Mouse (Mus musculus) retina, postnatal 1 day (tissue): ENCODE data around the gene Rdh19.
A peak's percentile ranks its signal among the peaks of the same experiment; 100 is the strongest.
"Not testable (repeated sequence)": the region's sequence is repeated elsewhere in the genome, so short reads cannot be mapped to it uniquely, and the experiment has no call there.

Experiments used
- DNase-seq: peaks from one replicate; pipeline ENCODE4 v3.0.0-alpha.2; 2012

The Rdh19 gene

DNA sequence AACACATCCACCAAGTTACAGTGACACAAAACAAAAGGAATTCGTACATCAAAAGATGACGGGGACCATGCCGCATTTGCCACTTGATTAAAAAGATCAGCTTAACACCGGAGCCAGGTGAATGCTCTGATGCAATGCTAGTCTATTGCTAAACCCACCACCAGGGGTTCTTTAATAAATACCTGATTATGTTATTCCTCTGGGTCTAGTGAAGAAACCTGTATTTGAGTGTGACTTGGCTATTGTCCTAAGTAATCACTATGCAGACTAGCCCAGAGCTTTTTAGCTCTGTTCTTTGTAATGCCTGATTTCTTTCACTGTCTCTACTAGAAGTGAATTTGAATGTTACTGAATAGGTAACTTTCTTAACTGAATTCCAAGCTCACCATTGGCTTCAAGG is 31.3 kb downstream of the Rdh19 start:
- DNase-seq, result no peak

DNA sequence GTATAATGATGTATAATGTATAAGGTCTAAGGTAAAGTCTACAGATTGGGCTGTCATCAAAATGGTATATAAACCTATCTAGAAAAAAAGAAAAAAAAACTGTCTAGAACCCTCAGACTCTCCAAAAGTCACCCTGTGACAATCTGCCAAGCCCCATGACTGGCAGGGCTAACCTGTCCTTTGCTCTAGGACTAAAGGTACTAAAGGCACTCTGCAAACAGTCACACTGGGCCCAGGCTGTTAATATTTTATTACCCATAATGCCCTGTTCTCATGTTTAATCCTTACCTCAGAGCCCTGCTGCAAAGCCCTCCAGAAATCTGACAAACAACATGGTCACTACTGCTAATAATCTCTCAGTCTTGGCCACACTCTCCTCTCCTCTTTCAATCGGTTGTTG is 36.8 kb downstream of the Rdh19 start:
- no peak for DNase-seq

DNA sequence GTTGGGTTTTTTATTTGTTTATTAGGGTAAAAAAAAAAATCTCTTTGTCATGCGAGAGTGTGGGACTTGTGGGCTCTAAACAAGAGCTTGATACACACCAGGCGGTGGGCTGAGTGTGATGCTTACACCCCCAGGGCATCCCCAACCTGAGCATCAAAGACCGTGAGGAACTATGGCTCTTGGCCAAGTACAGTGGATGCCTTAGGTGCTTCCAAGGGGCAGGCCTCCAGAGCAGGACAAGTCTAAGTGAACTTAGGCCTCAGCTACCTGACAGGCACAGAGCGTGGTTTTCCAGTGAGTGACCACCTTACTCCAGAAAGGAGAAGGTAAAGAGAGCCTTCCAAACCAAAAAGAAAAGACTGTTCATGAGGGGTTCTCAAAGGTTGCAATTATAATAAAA is 37.2 kb downstream of the Rdh19 start:
- no peak for DNase-seq

DNA sequence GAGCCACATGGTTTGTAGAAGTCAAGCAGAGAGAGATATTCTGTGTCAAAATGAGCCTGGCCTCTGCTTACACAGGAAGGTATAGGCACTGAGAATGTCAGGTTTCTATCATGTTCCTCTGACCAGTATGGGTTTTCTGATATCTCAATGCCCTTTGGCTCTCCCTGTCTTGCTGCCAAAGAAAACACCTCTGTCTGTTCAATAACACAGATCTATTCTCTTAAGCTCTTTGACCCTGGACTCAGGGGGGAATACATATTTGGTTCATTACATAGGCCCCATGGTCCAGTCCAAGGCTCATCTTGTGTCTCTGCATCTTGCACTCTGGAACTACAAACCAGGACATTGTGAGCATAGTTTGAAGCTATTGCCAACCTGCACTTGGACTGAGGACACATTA is 38.9 kb downstream of the Rdh19 start, which contains the start of gene Rdh7:
Rdh7 (minus strand) TSS at position 213 of the 400 bp plus-strand sequence.
- DNase-seq, result no peak

DNA sequence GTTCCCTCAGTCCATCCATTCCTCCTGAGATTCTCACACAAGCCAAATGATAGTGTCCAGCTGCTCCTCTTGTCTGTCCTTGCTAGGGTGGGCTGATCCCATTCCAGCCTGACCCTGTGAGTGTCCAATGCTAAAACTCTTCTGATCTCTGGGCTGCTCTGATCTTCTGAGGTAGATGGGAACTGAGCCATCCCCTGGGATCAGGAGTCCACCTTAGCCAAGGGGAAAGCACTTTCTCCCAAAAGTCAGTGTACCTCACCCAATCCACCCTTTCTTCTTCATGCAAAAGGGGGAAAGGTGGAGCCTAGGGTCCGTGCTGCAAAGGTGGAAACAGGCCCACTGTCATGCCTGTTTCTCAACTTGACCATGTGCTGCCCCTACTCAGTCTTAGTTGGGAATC is 41.8 kb downstream of the Rdh19 start:
- DNase-seq, result no peak

DNA sequence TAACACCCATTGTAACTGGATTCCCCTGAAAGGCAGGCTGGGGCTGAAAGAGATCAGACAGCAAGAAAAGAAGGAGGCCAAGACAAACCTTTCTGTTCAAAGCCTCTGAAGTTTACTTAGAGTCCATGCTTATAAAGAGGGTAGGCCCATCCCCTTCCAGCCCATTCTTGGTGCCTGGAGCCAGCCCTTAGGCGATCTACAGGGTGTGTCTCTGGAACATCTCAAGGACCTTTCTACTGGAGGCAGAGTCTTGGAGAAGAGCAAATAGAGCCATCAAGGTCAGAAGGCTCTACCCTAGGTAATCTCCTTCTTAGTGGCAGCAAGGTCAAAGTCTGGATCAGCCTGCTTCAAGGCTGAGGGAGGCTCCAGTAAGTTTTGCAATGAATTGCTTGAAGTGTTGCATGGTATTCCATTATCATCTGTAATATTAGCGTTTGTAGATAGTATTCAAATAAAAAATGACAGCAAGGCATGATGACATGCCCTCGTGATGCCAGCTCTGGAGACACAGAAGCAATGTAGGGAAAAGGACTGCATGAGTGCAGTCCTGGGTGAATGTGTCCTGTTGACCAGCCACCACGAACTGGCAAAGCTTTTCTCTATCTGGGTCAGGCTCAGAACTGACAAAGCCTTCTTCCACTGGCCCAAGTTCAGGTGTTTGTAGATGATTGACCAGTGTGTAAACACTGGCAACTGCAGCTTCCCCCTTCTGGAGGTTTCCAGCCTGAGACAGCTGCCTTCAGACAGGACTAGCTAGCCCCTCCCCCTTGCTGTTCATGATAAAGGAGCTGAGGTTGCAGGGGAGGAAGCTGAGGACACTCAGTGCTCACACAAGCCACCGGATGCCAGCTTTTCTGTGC is 43.7 kb downstream of the Rdh19 start:
- not testable (repeated sequence) for DNase-seq

DNA sequence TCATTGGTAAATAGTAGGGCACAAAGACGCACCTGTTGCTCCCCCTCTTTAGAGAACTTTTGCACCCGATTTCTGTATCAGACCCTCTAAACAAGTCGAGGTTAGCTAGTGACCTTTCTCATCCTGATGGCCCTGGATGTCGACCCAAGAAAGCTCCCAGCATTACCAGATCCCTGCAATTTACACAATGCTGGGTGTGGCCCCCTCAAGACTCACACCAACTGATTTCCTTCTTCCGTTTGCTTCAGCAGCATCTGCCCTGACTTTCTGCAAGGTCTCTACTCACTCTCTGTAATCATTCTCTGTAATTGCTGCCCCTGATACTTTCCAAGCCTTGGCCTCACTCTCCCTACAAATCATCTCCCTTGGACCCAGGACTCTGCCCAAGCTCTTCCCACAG is 47.0 kb downstream of the Rdh19 start:
- DNase-seq, result no peak

DNA sequence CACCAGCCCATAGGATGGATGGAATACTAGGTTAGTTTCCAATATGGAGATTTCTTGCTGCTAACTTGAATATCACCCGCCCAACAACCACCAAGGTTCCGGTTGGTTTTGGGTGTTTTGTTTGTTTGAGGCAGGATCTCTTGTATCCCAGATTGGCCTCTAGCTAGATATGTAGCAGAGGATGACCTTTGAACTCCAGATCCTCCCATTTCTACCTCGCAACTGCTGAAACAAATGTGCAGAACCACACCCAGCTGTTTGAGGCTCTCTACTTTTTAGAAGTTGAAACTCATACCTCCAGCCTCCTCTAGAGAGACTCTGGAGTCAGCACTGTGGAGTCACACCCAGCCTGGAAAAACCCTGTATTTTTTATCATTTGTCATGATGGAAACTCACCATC is 47.8 kb downstream of the Rdh19 start:
- no peak for DNase-seq

DNA sequence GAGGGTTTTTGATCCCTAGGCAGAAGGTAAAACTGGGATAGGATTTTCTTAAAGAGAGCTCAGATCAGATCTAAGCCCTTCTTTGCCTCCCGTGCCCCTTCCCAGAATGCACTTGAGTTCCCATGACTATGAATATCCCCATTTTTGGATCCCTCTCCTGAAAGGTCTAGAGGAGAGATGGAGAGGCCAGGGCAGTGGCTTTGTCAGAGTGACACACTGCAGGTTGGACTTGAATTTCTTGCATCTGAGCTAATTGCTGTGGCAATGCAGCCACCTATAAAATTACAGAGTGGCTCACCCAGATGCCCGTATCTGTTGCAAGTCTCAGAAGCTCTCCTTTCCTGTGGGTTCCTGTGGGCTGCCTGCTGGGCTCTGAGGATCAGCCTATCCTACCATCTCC is 48.5 kb downstream of the Rdh19 start, which contains the start of gene Sdr9c7:
Sdr9c7 (plus strand) TSS at position 301 of the 400 bp plus-strand sequence.
- DNase-seq, result no peak

DNA sequence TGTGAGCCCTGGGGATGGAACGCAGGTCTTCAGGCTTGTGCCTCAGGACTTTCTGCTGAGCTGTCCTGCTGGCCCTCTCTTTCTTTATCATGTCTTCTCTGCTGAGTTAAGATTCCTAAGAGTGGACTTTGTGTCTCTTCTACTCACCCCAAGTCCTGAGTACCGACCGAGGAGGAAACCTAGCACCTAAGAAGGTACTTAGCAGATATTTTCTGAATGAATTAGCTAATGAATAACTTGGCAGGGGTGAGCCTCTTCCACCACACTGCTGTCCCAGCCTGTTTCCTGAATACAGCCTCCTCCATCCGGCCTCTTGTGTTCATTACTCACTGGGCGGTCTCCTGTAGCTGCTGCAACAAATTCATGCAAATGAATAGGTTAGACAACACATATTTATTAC is 50.1 kb downstream of the Rdh19 start:
- no peak for DNase-seq

DNA sequence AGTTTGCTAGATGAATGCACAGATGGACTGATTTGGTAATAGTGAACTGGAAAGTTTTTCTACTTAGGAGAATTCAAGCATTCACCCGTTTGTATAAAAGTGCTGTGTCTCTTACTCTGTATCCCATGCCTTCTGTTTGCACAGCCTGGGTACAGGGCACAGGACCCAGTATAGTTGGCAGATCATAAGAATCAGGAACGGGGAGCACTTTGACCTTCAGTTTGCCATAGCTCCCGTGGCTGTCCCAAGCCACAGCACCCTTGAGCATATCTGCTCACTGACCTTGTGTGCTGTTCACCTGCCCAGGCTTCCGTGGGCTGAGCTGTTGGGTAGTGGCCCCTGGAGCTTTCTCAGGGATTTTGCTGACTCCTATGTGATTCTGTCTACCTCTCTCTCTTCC is 52.0 kb downstream of the Rdh19 start:
- no peak for DNase-seq

DNA sequence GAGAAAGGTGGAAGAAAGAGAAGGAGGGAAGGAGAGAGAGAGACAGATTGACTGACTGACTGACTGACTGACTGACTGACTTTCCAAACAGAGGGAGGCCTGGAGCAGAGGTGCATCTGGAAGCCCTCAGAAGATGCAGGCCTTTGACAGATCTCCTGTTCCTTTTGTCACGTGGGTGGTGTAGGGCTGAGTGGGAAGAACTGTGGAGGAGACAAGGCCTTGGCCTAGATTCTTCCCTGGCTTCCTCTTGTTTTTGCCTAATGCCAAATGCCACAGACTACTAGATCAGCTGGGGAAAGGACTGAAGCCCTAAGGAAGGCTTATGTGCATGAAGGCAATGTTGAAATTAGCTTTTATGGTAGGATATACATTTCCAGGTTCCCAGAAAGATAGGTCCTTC is 53.4 kb downstream of the Rdh19 start:
- DNase-seq, result no peak

DNA sequence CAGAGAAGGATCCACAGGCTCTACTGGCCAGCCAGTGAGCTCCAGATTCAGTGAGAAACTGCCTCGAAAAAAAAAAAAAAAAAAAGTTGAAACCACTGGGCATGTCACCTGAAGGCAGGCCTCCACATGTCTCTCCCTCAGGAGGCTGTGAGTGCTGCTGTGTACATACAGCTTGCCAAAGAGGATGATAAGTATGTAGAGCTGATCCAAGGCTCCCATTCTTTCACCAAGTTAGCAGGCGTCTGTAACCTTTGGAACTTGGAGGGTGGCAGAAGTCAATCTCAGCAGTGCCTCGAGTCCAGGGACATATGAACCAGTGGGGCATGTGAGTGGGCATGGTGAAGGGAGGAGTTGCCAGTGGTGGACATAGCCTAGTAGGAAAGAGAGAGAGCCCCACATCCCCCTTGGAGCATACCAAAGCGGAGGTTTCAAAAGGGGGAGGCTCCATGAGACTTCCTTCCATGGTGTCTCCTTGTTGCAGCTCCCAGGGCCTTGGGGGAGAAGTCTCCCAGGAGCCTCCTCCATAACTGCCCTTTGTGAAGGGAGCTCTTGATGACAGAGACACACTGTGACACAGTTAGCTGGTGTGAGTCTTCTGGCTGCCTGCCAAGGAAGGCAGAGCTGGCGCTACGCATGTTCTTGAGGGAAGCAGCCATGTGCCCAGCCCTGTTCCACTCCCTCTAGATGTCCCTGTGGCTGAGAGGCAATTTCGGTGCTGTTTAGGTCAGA is 55.2 kb downstream of the Rdh19 start:
- DNase-seq, result peak; percentile 70

DNA sequence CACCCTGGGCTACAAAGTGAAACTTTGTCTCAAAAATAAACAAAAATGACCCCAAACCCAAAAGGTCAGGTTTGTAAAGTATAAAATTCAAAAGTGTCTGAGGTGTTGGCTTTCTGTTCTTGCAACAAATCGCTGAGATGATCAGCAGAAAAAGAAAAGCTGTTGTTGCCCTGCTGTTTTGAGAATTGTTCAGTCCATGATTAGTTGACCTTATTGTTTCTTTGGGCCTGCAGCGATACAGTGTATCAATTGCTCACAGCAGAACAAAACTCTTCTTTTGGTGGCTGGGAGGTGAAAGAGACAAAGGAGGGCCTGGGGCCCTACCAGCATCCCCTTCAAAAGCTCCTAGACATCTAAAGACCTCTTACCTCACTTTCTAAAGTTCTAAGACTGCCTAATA is 56.4 kb downstream of the Rdh19 start:
- DNase-seq, result no peak

DNA sequence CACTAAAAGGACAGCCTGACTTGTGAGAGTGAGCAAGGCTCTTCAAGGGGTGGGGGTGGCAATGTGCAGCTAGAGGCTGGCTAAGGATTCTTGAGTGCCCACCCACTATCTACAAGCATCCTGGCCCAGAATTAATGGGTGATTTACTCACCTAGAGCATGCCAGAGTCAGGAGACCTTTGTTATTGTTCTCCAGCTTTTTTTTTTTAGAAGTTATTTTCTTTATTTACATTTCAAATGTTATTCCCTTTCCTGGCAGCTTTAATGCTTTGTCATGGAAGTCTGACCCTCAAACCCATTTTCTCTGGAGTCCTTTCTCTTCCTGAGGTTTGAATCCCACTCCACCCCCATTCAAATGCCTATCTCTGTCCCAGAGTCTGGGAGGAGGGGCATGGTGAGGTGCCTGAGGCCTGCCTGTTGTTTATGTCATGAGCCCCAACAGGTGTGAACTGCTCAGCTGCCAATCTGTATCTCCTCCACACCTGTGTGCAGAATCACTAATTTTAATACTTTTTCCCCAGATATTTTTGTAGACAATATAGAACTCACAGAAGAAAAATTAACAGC is 57.7 kb downstream of the Rdh19 start:
- DNase-seq, result no peak
